Mouse (Mus musculus) heart, postnatal 0 days (tissue): Measurements from ENCODE around the gene Fam124b.

ENCODE experiments used
- CTCF ChIP-seq: IDR thresholded peaks from 2 replicates; pipeline ENCODE4 v1.5.1; 2016; ENCODE audit warnings: antibody characterized with exemption, control low read depth, low read depth
- EP300 ChIP-seq: IDR thresholded peaks from 2 replicates; pipeline ENCODE4 v1.6.1; 2016; ENCODE audit warnings: antibody characterized with exemption, low read depth

GRCm38 (mm10) chr1:80154902-80155301 lies 63.4 kb downstream of the Fam124b start:
- TF ChIP-seq CTCF, result no peak
- TF ChIP-seq EP300, result no peak
